Mouse (Mus musculus): ENCODE results near the gene Phox2b.

DNA sequence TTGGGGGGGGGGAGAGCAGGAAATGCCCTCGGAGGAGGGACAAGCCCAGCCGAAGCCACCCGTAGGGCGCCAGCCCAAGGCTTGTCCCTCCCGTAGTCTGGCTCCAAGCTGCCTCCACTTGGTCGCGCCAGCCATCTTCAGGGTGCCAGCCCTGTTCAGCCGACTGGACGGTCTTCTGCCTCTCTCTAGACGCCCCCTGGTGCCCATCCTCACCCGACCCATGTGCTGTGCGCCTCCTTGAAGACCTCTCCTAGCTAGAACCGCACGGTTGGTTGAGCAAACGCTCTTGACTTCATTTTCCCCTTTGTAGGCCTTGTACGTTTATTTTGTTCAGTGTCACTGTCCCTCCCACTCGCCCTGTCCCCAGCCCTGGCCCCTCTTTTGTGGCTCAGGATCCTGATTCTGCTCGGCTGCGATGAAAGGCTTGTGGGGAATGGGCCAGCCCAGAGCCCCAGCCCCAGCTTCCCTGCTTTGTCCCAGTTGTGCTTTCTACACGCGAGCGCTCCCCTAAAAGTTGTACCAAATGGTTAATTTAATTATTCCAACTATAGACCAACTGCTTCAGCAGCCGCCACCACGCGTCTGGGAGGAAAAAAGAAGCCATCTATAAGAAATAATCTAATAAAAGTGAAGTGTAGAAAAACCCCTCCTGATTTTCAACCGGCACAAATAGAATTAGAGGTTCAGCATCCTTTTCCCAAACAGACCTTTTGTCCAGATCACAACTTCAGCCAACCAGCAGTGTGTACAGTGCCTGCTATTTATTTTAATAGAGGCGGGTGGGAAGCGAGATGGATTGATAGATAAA is 2.9 kb upstream of the Phox2b start:
- TF ChIP-seq CTCF (conservative IDR thresholded peaks at IDR 0.05; ENCODE audit: low read length): no peak; the same call in 1 of the 2 replicates
- no peak for TF ChIP-seq NANOG (IDR thresholded peaks at IDR 0.05; ENCODE audit: borderline replicate concordance, low read length)

All from E14TG2a.4 (cell line).